Mouse (Mus musculus) 3T3-L1 (cell line): Measurements from ENCODE around the gene Mrps36.
A peak's percentile ranks its signal among the peaks of the same experiment; 100 is the strongest.
"Not testable (repeated sequence)": the region's sequence is repeated elsewhere in the genome, so short reads cannot be mapped to it uniquely, and the experiment has no call there.

Source experiments
- DNase-seq: peaks from one replicate; pipeline ENCODE4 v3.0.0-alpha.2; 2015; ENCODE audit warnings: low read depth, low spot score

The Mrps36 gene

GRCm38 (mm10) chr13:100744036-100744744, at the start of gene Mrps36:
Gene Mrps36 (minus strand): TSS chr13:100744659.
- peak; percentile 97 for DNase-seq

DNA sequence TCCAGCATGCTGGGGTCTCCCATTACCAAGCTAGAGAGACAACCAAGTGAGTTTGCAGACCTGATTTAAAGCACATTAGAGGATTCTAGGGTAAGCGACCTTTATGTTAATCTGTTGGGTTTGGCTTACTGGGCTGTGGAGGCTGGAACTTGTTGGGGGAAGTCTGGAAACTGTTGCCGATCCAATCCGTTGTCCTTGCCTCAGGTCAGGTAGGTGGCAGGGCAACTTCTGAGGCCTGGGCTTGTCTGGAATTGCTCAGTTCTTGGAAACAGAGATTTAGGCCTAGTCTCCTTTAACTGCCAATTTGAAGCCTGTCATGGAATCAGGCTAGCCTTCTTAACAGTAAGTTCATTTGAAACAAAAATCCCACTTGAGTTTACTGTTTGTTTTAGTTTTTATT, 44.6 kb upstream of the Mrps36 start:
- DNase-seq, result no peak

- not testable (repeated sequence) for DNase-seq
Observed at GRCm38 (mm10) chr13:100788057-100788456, 43.6 kb upstream of the Mrps36 start.

DNA sequence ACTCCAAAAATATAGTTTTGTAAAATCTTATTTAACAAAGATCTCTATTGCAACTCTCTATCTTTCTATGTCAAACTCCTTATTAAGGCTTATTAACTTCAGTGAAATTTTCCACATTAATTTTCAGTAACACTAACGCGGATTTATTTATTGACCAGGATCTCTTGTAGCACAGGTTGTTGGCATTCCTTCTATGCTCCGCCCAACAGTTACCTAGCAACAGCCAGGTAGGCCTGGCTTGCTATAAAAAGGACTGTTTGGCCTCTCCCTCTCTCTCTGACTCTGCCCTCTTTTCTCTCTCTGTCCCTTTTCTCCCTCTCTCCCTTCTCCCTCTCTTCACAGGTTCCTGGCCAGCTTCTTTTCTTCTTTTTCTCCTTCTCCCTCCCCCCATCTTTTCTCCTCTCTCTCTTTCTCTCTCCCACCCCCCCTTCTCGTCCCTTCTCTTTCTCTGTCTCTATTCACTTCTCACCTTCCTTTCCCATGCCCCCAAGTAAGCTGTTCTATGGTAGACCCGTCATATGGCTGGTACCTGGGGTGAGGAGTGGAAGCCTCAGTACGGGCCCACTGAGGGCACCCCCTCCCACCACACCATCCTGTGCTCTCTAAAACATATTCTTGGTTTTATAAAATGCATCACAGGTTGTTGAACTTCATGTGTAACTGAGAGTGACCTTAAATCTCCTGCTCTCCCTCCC, 43.0 kb upstream of the Mrps36 start:
- no peak for DNase-seq

DNA sequence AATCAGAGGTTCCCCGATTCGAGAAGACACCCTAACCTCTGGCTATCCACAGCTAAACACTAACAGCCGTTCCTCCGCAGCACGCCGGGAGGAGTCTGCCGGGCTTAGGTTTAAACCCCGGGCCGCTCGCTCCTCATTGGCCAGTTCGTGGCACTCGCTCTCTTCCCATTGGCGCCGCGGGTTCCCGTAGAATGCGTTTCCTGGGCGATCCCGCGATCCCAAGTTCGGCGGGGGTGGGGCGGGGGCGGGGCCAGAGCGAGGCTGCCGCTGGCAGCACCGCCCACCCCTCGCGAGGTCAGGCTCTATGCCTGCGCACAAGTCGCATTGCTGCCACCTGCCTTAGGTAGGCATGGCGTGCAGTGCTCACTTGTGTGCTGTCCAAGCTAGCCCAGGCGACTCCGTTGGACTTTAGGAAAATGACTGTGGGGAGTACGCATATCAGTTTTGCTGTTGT, 42.0 kb upstream of the Mrps36 start, which contains the start of gene Ccnb1:
Ccnb1 (minus strand) TSS at position 157 of the 454 bp plus-strand sequence.
- DNase-seq, result peak; percentile 94

DNA sequence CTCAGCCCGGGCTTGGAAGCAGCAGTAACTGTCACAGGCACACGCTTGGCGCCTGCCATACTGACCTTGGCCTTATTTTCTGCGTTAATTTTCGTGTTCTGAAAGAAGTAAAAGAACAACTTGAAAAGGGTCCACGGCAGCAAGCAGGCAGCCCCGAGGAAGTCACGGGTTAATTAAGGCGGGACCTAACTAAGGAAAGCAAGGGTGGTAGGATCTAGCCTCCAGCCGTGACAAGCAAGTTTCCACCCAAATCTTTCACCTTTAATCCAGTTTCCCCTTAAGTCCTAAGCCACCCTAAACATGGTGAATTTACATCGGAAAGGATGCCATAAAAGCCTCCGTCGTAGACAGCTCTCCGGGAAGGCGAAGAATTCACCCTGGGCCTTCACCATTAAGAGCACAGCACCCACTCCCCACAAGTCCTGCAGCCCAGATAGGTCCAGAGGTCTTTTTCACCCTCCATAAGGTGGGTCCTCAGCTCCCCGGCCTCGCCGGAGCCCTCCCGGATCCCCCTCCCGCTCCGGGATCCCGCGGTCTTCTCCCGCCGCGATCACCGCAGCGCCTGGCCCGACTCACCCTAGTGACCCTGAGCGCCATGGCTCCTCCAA, 41.5 kb upstream of the Mrps36 start:
- peak; percentile 34 for DNase-seq

DNA sequence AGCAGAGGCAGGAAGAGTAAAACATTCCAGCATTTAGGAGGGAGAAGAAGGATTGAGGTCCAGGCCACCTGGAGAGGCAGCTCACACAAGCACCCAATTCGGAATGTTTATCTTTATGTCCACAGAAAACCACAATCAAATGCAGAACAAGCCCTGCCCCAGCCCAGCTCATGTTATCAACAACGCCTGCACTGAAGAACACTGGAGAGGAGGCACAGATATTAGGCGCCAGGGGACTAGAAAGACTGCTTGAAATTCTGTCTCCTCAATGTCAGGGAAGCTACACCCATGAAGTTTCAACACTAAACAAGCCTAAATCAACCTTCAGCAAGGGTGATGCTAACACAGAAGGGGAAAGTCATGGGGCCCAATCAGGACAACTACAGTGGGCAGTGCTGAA, 33.0 kb upstream of the Mrps36 start:
- DNase-seq, result no peak

GRCm38 (mm10) chr13:100776710-100777109, 32.3 kb upstream of the Mrps36 start:
- DNase-seq, result no peak

DNA sequence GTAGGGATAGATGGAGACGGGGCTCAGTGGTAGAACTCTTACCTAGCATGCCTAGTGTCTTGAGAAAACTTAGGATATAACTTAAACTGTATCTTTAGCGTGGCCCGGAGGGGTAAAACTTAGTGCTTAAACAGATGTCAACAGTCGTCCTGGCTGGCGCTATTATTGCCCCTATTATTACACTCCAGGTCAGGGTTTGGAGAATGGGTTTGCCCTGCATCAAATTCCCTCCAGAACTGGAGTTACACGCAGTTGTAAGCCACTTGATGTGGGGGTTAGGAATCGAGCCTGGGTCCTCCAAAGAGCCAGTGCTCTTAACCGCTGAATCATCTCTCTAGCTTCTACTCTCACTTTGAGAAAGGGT, 31.6 kb upstream of the Mrps36 start:
- no peak for DNase-seq

DNA sequence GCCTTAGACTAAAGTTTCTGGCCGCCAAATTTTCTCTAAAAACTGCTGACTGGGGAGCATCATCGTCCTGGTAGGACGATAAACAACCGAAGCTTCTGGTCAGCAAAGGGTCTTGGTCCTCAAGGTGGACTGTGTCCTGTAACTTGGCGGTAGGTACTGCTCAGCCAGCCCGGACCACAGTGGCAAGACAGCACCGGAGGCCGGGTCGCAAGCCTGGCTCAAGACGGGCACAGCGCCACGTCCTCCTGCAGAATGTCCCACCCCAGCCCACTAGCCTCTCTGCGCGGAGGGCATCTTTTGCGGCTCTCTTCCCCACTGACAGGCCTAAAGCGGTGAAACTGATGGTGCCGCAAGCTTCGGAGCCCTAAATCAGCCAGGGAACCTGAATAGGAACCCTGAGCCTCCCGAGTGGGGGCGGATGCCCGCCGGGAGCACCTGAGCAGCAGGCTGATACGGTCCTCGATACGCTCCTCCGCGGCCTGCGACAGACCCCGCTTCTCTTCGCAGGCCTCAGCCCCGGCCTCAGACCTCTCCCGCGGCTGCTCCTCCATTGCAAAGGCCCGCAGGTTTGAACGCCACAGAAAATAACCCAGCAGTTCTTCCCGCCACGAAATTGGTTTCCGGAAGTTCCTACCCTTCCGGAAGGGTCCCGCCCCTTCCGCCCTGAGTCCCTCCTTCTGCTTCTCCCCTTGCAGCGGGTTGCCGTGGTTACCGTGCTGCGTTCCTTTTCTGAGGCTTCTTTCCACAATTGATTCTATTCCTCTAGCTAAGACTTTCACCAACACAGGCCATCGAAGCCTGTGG, 31.0 kb upstream of the Mrps36 start, which contains the start of gene Cenph:
Cenph (minus strand) TSS at position 648 of the 804 bp plus-strand sequence.
- peak; percentile 95 for DNase-seq

GRCm38 (mm10) chr13:100774704-100775103, 30.2 kb upstream of the Mrps36 start:
- peak; percentile 29 for DNase-seq

GRCm38 (mm10) chr13:100755329-100755728, 10.9 kb upstream of the Mrps36 start:
- DNase-seq, result no peak

DNA sequence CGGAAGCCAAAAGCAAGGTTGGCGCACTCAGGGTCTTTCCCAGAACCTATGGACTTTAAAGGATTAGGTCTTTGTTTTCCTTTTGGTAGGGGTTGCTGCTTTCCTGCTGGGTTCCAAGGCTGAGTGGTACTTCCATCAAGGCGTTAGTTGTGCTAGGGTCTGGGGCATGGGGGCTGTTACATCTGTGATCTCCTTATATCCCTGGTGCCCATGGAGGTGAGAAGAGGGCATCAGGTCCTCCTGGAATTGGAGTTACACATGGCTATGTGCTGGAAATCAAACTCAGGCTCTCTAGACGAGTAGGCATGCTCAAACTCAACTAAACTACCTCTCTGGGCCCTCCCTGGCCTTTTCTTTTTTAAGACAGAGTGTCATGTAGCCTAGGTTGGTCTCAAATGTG, 9.7 kb upstream of the Mrps36 start:
- no peak for DNase-seq

DNA sequence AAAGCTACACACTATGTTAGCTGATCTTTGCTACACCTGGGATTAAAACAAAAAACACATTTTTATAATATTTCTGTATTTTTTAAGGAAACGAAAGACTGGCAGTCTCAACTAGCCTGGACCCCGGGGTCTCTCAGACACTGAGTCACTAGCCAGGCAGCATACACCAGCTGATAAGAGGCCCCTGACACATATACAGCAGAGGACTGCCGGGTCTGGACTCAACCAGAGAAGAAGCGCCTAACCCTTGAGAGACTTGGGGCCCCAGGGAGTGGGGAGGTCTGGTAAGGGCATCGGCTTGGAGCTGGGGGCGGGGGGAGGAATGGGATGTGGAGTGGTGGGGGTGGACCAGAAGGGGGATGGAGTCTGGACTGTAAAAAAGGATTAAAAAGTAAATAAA, 8.6 kb upstream of the Mrps36 start:
- no peak for DNase-seq

DNA sequence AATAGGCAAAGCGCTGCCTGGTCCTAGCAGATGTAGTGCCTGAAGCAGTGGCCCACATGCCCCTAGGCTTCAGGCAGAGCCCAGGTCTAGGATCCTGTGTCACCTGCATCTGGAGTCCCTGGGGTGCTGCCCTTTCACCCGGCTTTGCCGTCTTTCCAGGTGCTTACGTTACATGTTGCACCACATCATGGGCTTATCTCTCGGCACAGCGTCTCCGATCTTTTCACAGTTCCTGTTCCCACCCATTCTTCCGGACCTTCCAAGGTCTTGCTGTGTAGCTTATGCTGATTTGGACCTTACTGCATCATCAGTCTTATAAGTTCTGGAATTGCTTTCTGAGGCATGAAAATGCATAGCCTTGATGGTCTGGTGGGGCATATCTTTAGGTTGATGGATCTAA, 8.1 kb upstream of the Mrps36 start:
- no peak for DNase-seq

DNA sequence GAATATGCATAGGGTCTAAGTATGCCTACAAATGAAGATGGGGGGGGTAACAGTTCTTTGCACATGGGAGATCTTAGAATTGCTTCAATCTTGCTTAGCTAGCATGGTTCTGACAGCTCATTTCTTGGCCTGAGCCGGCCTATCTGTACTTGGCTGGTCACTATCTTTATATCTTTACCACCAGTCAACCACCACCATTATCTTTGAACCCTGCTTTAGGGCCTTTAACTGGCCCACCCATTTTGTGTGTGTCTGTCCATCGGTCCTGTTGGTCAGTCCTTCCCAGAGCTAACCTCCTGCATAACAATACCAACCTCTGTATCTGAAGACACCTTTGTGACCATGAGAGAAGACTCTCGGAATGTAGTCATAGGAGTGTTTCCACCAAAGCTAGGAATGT, 6.9 kb upstream of the Mrps36 start:
- DNase-seq, result no peak

- no peak for DNase-seq
Observed at GRCm38 (mm10) chr13:100750799-100751198, 6.3 kb upstream of the Mrps36 start.

GRCm38 (mm10) chr13:100748638-100749037, 4.2 kb upstream of the Mrps36 start:
- no peak for DNase-seq

DNA sequence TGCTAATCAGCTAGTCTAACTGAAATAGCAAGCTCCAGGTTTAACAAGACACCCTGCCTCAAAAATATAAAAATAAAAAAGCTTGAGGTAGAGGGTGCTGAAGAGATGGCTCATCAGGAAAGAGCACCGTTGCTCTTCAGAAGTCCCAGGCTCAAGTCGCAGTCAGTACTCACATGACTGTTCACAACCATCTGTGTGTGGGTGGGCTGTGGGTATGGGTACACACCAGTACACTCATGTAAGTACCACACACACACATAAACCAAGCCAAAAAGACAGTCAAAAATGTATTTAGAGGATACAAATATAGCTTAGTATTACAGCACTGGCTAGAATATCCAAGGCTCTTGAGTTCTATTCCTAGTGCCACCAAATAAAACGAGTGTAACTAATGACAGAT, 1.6 kb upstream of the Mrps36 start:
- no peak for DNase-seq

DNA sequence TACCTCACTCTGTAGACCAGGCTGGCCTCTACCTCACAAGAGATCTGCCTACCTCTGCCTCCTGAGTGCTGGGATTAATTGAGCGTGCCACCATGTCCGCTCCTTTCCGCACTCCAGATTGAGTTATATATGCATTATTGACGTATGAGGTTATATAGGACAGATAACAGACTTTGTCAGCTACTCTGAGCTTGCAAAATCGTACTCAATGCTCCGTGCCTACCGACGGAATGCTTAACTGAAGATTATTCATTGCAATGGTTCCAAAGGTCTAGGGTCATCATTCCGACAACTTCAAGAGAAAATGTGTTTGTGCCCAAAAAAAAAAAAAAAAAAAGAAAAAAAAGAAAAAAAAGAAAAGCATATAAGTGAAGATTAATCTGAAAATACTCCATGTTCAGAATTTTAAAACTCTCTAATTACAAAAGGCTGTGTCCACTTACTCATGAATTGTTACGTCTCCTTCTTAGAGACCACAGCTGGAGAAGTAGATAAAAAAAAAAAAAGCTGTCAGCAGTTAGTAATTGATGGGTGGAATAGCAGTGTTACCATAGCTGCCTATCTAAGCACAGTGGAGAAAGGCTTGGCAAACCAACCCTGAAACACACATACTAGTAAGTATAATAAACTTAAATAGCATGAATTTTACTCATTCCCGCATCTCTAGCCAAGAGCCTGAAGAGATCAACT, 968 bp downstream of the Mrps36 start:
- no peak for DNase-seq

DNA sequence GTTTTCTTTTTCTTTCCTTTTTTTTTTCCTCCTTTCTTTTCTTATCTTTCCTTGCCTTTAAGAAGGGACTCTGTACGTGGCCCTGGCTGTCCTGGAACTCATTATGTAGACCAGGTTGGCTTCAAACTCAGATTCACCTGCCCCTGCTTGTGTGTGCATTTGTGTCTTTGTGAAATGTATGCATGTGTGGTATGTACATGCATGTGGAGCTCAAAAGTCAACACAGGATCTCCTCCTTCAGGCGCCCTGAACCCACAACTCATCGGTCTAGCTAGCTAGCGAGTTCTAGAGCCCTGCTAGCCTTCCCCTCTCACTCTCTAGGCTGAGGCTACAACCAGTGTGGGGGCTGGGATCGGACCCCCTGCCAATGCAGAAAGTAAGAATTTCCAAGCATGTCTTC, 1.6 kb downstream of the Mrps36 start:
- DNase-seq, result no peak
